Mouse (Mus musculus): ENCODE data around the gene Psat1. TPM values are rescaled to one million over a fixed set of nuclear protein-coding genes. Genes with fewer than 3 reads are reported as not detected.
A peak's percentile ranks its signal among the peaks of the same experiment; 100 is the strongest.

Psat1 gene
- polyA plus RNA-seq, 1 experiment from 2014 or later, result 65.2 TPM

GRCm38 (mm10) chr19:15963011-15963695, 16.0 kb upstream of the Psat1 start:
- 83% methylated on average over 17 of the region's 17 CpGs for WGBS
- no peak for ATAC-seq (replicated peaks; ENCODE audit: insufficient number of reproducible peaks, insufficient read depth, low FRiP score, low read depth)
- Histone ChIP-seq H3K4me2 (no peak overlapping the region), H3K4me1 (replicated peaks) (0 out of 2 replicates have a peak, but pooled peaks cover 3% of the 10 kb centered on the region), H3K36me3 (peaks cover 20% of the 10 kb centered on the region), H3K9me3 (replicated peaks) (no peaks in the 10 kb centered on the region), H3K27me3 (no peaks in the 10 kb centered on the region), H3K27ac (no peak overlapping the region), H3K4me3 (no peak overlapping the region), H3K9ac (no peak overlapping the region)

GRCm38 (mm10) chr19:15962313-15962712, 15.2 kb upstream of the Psat1 start:
- no peak for ATAC-seq (replicated peaks; ENCODE audit: insufficient number of reproducible peaks, insufficient read depth, low FRiP score, low read depth)
- 0 out of 2 replicates have a peak, but pooled peaks cover 3% of the 10 kb centered on the region for H3K4me1 ChIP-seq (replicated peaks)

GRCm38 (mm10) chr19:15950225-15950624, 3.1 kb upstream of the Psat1 start:
- H3K9ac ChIP-seq, result no peak overlapping the region
- H3K4me3 ChIP-seq, result no peak overlapping the region
- H3K9me3 ChIP-seq (replicated peaks), result no peaks in the 10 kb centered on the region
- no peaks in the 10 kb centered on the region for H3K27me3 ChIP-seq
- H3K4me1 ChIP-seq (replicated peaks), result no peaks in the 10 kb centered on the region
- no peak overlapping the region for H3K4me2 ChIP-seq
- H3K27ac ChIP-seq, result no peak overlapping the region
- no peak for ATAC-seq (replicated peaks; ENCODE audit: insufficient number of reproducible peaks, insufficient read depth, low FRiP score, low read depth)
- H3K36me3 ChIP-seq, result peaks cover 6% of the 10 kb centered on the region; the same call in 1 of the 2 replicates
- WGBS, result 63% methylated on average over 3 of the region's 3 CpGs

More at GRCm38 (mm10) chr19:15962313-15962712, 15.2 kb upstream of the Psat1 start:
- Histone ChIP-seq H3K4me3 (no peak overlapping the region), H3K4me2 (no peak overlapping the region), H3K27me3 (no peaks in the 10 kb centered on the region), H3K27ac (no peak overlapping the region), H3K9ac (no peak overlapping the region), H3K36me3 (peaks cover 20% of the 10 kb centered on the region), H3K9me3 (replicated peaks) (no peaks in the 10 kb centered on the region)
- WGBS, result 55% methylated on average over 13 of the region's 13 CpGs

DNA sequence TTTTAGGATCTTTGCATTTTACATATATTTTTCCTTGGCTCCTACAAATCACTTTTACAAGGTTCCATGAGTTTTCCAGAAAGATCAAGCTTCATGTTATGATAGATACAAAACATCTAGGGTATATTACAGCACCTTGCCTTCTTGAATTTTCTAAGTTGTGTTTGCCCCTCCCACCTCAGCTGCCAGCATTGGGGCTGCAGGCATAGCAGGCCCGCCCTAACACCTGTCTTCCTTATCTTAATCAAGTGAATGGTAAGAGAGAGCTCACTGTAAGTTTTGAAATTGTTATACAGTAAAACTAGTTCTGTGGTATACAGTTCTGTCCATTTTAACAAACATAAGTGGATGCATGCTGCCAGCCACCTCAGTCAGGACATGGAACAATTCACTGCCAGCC, 1.7 kb upstream of the Psat1 start:
- H3K27me3 ChIP-seq, result no peaks in the 10 kb centered on the region
- H3K27ac ChIP-seq, result no peak overlapping the region
- no peak overlapping the region for H3K4me3 ChIP-seq
- H3K4me1 ChIP-seq (replicated peaks), result no peaks in the 10 kb centered on the region
- no peaks in the 10 kb centered on the region for H3K9me3 ChIP-seq (replicated peaks)
- 66% methylated on average over 1 of the region's 1 CpGs for WGBS
- ATAC-seq (replicated peaks; ENCODE audit: insufficient number of reproducible peaks, insufficient read depth, low FRiP score, low read depth), result no peak
- H3K9ac ChIP-seq, result no peak overlapping the region
- no peaks in the 10 kb centered on the region for H3K36me3 ChIP-seq
- no peak overlapping the region for H3K4me2 ChIP-seq

- H3K27me3 ChIP-seq, result no peaks in the 10 kb centered on the region
- 86% methylated on average over 7 of the region's 7 CpGs for WGBS
- H3K9me3 ChIP-seq (replicated peaks), result no peaks in the 10 kb centered on the region
- no peak for ATAC-seq (replicated peaks; ENCODE audit: insufficient number of reproducible peaks, insufficient read depth, low FRiP score, low read depth)
- no peaks in the 10 kb centered on the region for H3K36me3 ChIP-seq
- no peak overlapping the region for H3K9ac ChIP-seq
- no peak overlapping the region for H3K4me2 ChIP-seq
- H3K27ac ChIP-seq, result no peak overlapping the region
- H3K4me3 ChIP-seq, result no peak overlapping the region
- no peaks in the 10 kb centered on the region for H3K4me1 ChIP-seq (replicated peaks)
Observed at GRCm38 (mm10) chr19:15948426-15948825, 1.3 kb upstream of the Psat1 start.

- Histone ChIP-seq H3K27me3 (no peaks in the 10 kb centered on the region), H3K4me3 (no peak overlapping the region), H3K36me3 (no peaks in the 10 kb centered on the region), H3K27ac (no peak overlapping the region), H3K9ac (no peak overlapping the region), H3K4me1 (replicated peaks) (no peaks in the 10 kb centered on the region), H3K9me3 (replicated peaks) (no peaks in the 10 kb centered on the region), H3K4me2 (no peak overlapping the region)
- WGBS, result 60% methylated on average over 10 of the region's 10 CpGs
- no peak for ATAC-seq (replicated peaks; ENCODE audit: insufficient number of reproducible peaks, insufficient read depth, low FRiP score, low read depth)
Observed at GRCm38 (mm10) chr19:15946663-15947062, 474 bp downstream of the Psat1 start.

DNA sequence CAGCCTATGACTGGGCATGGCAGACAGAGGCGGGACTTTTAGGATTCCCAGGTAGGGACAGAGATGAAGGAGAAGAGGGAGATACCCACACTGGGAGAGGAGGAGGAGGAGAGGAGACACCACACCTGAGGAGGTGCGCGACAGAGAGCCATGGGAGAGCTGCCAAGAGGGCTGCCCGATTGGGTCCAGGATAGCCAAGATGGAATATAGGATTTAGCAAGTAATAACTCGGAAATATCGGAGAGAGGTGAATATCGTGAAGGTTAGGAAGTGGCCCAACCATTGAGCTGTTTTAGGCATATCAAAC, 4.1 kb downstream of the Psat1 start:
- Histone ChIP-seq H3K4me2 (no peak overlapping the region), H3K4me1 (replicated peaks) (no peaks in the 10 kb centered on the region), H3K27me3 (no peaks in the 10 kb centered on the region), H3K4me3 (no peak overlapping the region), H3K9ac (no peak overlapping the region), H3K36me3 (no peaks in the 10 kb centered on the region), H3K9me3 (replicated peaks) (no peaks in the 10 kb centered on the region), H3K27ac (no peak overlapping the region)
- no peak for ATAC-seq (replicated peaks; ENCODE audit: insufficient number of reproducible peaks, insufficient read depth, low FRiP score, low read depth)
- WGBS, result 78% methylated on average over 7 of the region's 7 CpGs

- Histone ChIP-seq H3K4me1 (replicated peaks) (no peaks in the 10 kb centered on the region), H3K27me3 (no peaks in the 10 kb centered on the region), H3K9ac (no peak overlapping the region), H3K4me2 (no peak overlapping the region), H3K36me3 (no peaks in the 10 kb centered on the region), H3K27ac (no peak overlapping the region), H3K4me3 (no peak overlapping the region), H3K9me3 (replicated peaks) (no peaks in the 10 kb centered on the region)
- ATAC-seq (replicated peaks; ENCODE audit: insufficient number of reproducible peaks, insufficient read depth, low FRiP score, low read depth), result no peak
- 65% methylated on average over 11 of the region's 11 CpGs for WGBS
Observed at GRCm38 (mm10) chr19:15942421-15943116, 4.6 kb downstream of the Psat1 start.

DNA sequence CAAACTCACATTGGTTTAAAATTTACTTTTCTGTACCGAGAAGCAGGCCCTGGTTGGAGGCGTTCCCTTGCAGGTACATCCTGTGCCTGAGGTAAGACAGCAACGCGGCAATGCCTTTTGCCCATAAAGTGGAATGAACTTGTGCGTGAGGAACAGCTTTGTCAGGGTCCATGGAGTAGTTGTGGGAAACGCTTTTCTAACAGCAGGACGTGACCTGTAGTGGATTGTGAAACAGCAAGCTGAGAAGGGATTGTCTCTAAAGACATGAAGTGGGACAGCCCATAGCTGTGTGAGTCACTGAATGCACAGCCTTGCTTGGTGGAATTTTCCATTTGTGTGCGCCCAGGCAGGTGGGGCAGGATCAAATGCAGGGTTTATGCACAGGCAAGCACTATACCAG, 5.7 kb downstream of the Psat1 start:
- no peak overlapping the region for H3K4me2 ChIP-seq
- no peaks in the 10 kb centered on the region for H3K4me1 ChIP-seq (replicated peaks)
- no peak overlapping the region for H3K4me3 ChIP-seq
- H3K36me3 ChIP-seq, result no peaks in the 10 kb centered on the region
- 75% methylated on average over 8 of the region's 8 CpGs for WGBS
- no peak for ATAC-seq (replicated peaks; ENCODE audit: insufficient number of reproducible peaks, insufficient read depth, low FRiP score, low read depth)
- H3K9ac ChIP-seq, result no peak overlapping the region
- no peaks in the 10 kb centered on the region for H3K9me3 ChIP-seq (replicated peaks)
- no peaks in the 10 kb centered on the region for H3K27me3 ChIP-seq
- H3K27ac ChIP-seq, result no peak overlapping the region

DNA sequence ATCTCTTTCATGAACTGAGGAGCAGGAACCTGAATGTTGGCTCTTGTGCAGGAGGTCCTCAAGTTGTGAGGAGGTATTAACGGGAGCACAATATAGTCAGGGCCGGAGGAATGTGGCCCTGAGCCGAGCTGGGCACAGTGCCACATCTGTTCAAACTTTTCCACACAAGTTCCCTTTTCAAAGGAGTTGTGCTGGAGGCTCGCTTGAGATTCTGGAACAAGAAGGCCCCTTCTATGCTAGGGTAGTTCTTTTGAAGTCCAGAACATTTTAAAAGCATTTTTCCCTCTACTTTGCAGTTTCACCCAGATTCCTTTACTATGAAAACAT, 21.5 kb downstream of the Psat1 start:
- Histone ChIP-seq H3K27me3 (no peaks in the 10 kb centered on the region), H3K4me1 (replicated peaks) (peaks cover 30% of the 10 kb centered on the region), H3K27ac (peak overlapping the region; percentile 90), H3K36me3 (no peaks in the 10 kb centered on the region), H3K4me2 (peak overlapping the region; percentile 99), H3K9ac (peak overlapping the region; percentile 65; the same call in 1 of the 2 replicates), H3K9me3 (replicated peaks) (no peaks in the 10 kb centered on the region), H3K4me3 (peak overlapping the region; percentile 78)
- peak; percentile 73 for ATAC-seq (replicated peaks; ENCODE audit: insufficient number of reproducible peaks, insufficient read depth, low FRiP score, low read depth)
- WGBS, result 6% methylated on average over 4 of the region's 4 CpGs

- 2% methylated on average over 43 of the region's 43 CpGs for WGBS
- peak overlapping the region; percentile 65 for H3K9ac ChIP-seq
- H3K4me2 ChIP-seq, result peak overlapping the region; percentile 99
- H3K36me3 ChIP-seq, result no peaks in the 10 kb centered on the region
- peak overlapping the region; percentile 90 for H3K27ac ChIP-seq
- peak; percentile 92 for ATAC-seq (replicated peaks; ENCODE audit: insufficient number of reproducible peaks, insufficient read depth, low FRiP score, low read depth)
- H3K9me3 ChIP-seq (replicated peaks), result no peaks in the 10 kb centered on the region
- H3K4me1 ChIP-seq (replicated peaks), result peaks cover 30% of the 10 kb centered on the region
- no peaks in the 10 kb centered on the region for H3K27me3 ChIP-seq
- peak overlapping the region; percentile 78 for H3K4me3 ChIP-seq
Observed at GRCm38 (mm10) chr19:15924866-15925718, 22.0 kb downstream of the Psat1 start.

All from heart, embryonic 15.5 days (tissue).